In the genomic region with DNA sequence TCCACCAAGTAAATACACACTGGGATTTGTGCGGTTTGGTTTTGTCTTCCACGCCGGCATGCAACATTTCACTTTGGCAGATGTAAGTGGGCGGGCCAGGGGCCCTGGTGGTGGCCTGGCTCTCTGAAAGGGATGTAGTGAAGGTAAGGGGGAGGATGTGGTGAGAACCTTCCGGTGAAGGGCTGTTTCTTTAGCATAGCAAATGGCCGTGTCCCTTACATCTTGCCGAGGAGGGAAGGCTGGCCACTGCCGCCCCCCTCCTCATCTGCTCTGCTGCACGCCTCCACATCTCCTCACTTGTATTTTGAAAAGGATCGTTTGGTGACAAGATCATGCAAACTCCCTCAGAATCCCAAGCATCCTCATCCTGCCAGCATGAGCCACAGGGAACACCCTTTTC, we compare ENCODE assay signal across 13 mouse cellular contexts. TPM values are rescaled to one million over a fixed set of nuclear protein-coding genes. Genes with fewer than 3 reads are reported as not detected.
DNase-seq lines count a peak whose midpoint lies in the region; ATAC-seq and TF ChIP-seq lines count a peak whose summit lies in the region.
"Had no signal": no experiment of that assay in that cellular context is flagged by ENCODE, and none has a peak within 500 bp of the region (broad histone marks: within the 10 kb centered on the region; RNA-seq: fewer than 3 reads in every experiment).

No protein-coding gene starts in this region.

- no peaks in the 10 kb centered on the region; the same call in 1 of the 2 replicates for H3K27me3 ChIP-seq in liver, embryonic 11.5 days (replicated peaks; ENCODE audit: control insufficient read depth, insufficient read depth, low read length)
- H3K27me3 ChIP-seq: hindbrain, embryonic 15.5 days had no signal

- H3K36me3 ChIP-seq in liver, embryonic 11.5 days (ENCODE audit: control insufficient read depth, insufficient read depth, low read length): no peaks in the 10 kb centered on the region
- H3K36me3 ChIP-seq: heart, embryonic 12.5 days; limb, embryonic 13.5 days had no signal

- H3K4me3 ChIP-seq in left cerebral cortex, adult 2 months: no peak overlapping the region
- no peak overlapping the region for H3K4me3 ChIP-seq in liver, embryonic 11.5 days (ENCODE audit: low read depth, low read length)
- H3K4me3 ChIP-seq: gastrocnemius, adult 2 months; heart, embryonic 12.5 days; hindbrain, embryonic 15.5 days; limb, embryonic 13.5 days; myocyte had no signal

- no peak overlapping the region for H3K4me2 ChIP-seq in liver, embryonic 11.5 days
- H3K4me2 ChIP-seq: heart, embryonic 12.5 days; hindbrain, embryonic 15.5 days; limb, embryonic 13.5 days had no signal

- H3K9ac ChIP-seq in liver, embryonic 11.5 days (ENCODE audit: low read depth, low read length): no peak overlapping the region
- H3K9ac ChIP-seq: heart, embryonic 12.5 days; hindbrain, embryonic 15.5 days; limb, embryonic 13.5 days had no signal

- peak in 1 of 2 experiments; percentile 59 for DNase-seq in left cerebral cortex, adult 2 months (ENCODE audit: extremely low spot score in 1 of 2, low spot score in 2 of 2)
- no peak for DNase-seq in left cerebral cortex, postnatal 4 days
- peak; percentile 71 for DNase-seq in CD4-positive helper T cell, adult 2 months (ENCODE audit: low read depth, low spot score)
- DNase-seq in brain, adult 2 months (ENCODE audit: low read depth, low spot score): peak; percentile 72
- DNase-seq in liver, embryonic 11.5 days (ENCODE audit: low spot score): no peak
- no peak for DNase-seq in embryo, embryonic 10 days (ENCODE audit: low spot score)
- DNase-seq in heart, postnatal 10 days: no peak
- DNase-seq: gastrocnemius, adult 2 months had no signal

- TF ChIP-seq CTCF in left cerebral cortex, adult 2 months (IDR thresholded peaks at IDR 0.05): no peak; the same call in 1 of the 2 replicates

- H3K27ac ChIP-seq in left cerebral cortex, adult 2 months: peak overlapping the region; percentile 49; the same call in 1 of the 2 replicates
- no peak overlapping the region for H3K27ac ChIP-seq in liver, embryonic 11.5 days (ENCODE audit: low read depth, low read length)
- H3K27ac ChIP-seq: gastrocnemius, adult 2 months; hindbrain, embryonic 15.5 days; limb, embryonic 13.5 days had no signal

- 40% methylated on average over 10 of the region's 10 CpGs for WGBS in liver, embryonic 11.5 days

- H3K9me3 ChIP-seq in liver, embryonic 11.5 days (ENCODE audit: control insufficient read depth, low read length): no peaks in the 10 kb centered on the region
- H3K9me3 ChIP-seq: heart, embryonic 12.5 days; hindbrain, embryonic 15.5 days; limb, embryonic 13.5 days had no signal

- peaks cover 10% of the 10 kb centered on the region for H3K4me1 ChIP-seq in liver, embryonic 11.5 days (replicated peaks; ENCODE audit: control insufficient read depth, insufficient read depth, low read length)
- H3K4me1 ChIP-seq: heart, embryonic 12.5 days; hindbrain, embryonic 15.5 days; limb, embryonic 13.5 days had no signal

- intact Hi-C loops in left cerebral cortex, adult 2 months (cut with DNase I): loop anchor here (1.0 to 2.0 kb wide), 3 partner anchors 15 to 103 kb away; a partner anchor contains a TSS
- intact Hi-C loops in left cerebral cortex, postnatal 4 days (cut with DNase I): loop anchor here (2.0 kb wide), 1 partner anchor 49 kb away; no protein-coding TSS in a partner anchor
- intact Hi-C loops in heart, postnatal 10 days (cut with DNase I): loop anchor here (5.0 kb wide), 1 partner anchor 103 kb away; a partner anchor contains a TSS

- peak; percentile 42 for ATAC-seq in megakaryocyte progenitor cell, adult 5-6 weeks (replicated peaks; ENCODE audit: poor library complexity)
- no peak for ATAC-seq in liver, embryonic 11.5 days (replicated peaks; ENCODE audit: low FRiP score)

RNA-seq across cellular contexts. Expression of a gene that starts 14.3 kb away (rescaled TPM):
- total RNA-seq in left cerebral cortex, adult 2 months (2021): 100 to 1,000 TPM; 113 to 115 TPM
- total RNA-seq in left cerebral cortex, postnatal 4 days (2021): 10 to 100 TPM; 23.8 to 25.0 TPM
- 9.7 and 11.2 TPM in 2 replicates for total RNA-seq in megakaryocyte progenitor cell, adult 5-6 weeks (2015)
- total RNA-seq in megakaryocyte progenitor cell, adult 5-6 weeks (2017): 11.4 and 12.1 TPM in 2 replicates
- 43.1 and 43.4 TPM in 2 replicates for polyA plus RNA-seq in liver, embryonic 11.5 days (2014; fragmentation: Nextera tagmentation; extraction: Ambion mirVana)
- 10 to 100 TPM; 26.4 to 28.7 TPM for total RNA-seq in heart, postnatal 10 days (2021)

RNA-seq across cellular contexts. Expression of a gene that starts 30.2 kb away (rescaled TPM):
- total RNA-seq in left cerebral cortex, adult 2 months (2021): 100 to 1,000 TPM; 207 to 223 TPM
- total RNA-seq in left cerebral cortex, postnatal 4 days (2021): 100 to 1,000 TPM; 184 to 207 TPM
- total RNA-seq in megakaryocyte progenitor cell, adult 5-6 weeks (2015): 23.8 and 28.0 TPM in 2 replicates
- 18.0 and 19.3 TPM in 2 replicates for total RNA-seq in megakaryocyte progenitor cell, adult 5-6 weeks (2017)
- 64.0 and 70.8 TPM in 2 replicates for polyA plus RNA-seq in liver, embryonic 11.5 days (2014; fragmentation: Nextera tagmentation; extraction: Ambion mirVana)
- 10 to 100 TPM; 48.4 to 52.2 TPM for total RNA-seq in heart, postnatal 10 days (2021)

RNA-seq across cellular contexts. Expression of a gene that starts 35.8 kb away (rescaled TPM):
- total RNA-seq in left cerebral cortex, adult 2 months (2021): 100 to 1,000 TPM; 198 to 208 TPM
- total RNA-seq in left cerebral cortex, postnatal 4 days (2021): 10 to 100 TPM; 70.5 to 75.6 TPM
- 1.7 and 3.1 TPM in 2 replicates for total RNA-seq in megakaryocyte progenitor cell, adult 5-6 weeks (2015)
- total RNA-seq in megakaryocyte progenitor cell, adult 5-6 weeks (2017): 3.0 and 5.3 TPM in 2 replicates
- polyA plus RNA-seq in liver, embryonic 11.5 days (2014; fragmentation: Nextera tagmentation; extraction: Ambion mirVana): 28.3 and 30.2 TPM in 2 replicates
- total RNA-seq in heart, postnatal 10 days (2021): 10 to 100 TPM; 20.8 to 21.0 TPM

RNA-seq across cellular contexts. Expression of a gene that starts 37.4 kb away (rescaled TPM):
- 1,000 to 10,000 TPM; 1,016 to 1,023 TPM for total RNA-seq in left cerebral cortex, adult 2 months (2021)
- 100 to 1,000 TPM; 291 to 312 TPM for total RNA-seq in left cerebral cortex, postnatal 4 days (2021)
- 0.05 and 0.25 TPM in 2 replicates for total RNA-seq in megakaryocyte progenitor cell, adult 5-6 weeks (2015)
- total RNA-seq in megakaryocyte progenitor cell, adult 5-6 weeks (2017): 0.04 and 0.20 TPM in 2 replicates
- 1.3 and 1.4 TPM in 2 replicates for polyA plus RNA-seq in liver, embryonic 11.5 days (2014; fragmentation: Nextera tagmentation; extraction: Ambion mirVana)
- total RNA-seq in heart, postnatal 10 days (2021): under 1 TPM; 0.42 to 0.89 TPM

RNA-seq across cellular contexts. Expression of a gene that starts 40.4 kb away (rescaled TPM):
- total RNA-seq in left cerebral cortex, adult 2 months (2021): 100 to 1,000 TPM; 254 to 259 TPM
- total RNA-seq in left cerebral cortex, postnatal 4 days (2021): 100 to 1,000 TPM; 298 to 302 TPM
- total RNA-seq in megakaryocyte progenitor cell, adult 5-6 weeks (2015): 63.6 and 66.8 TPM in 2 replicates
- total RNA-seq in megakaryocyte progenitor cell, adult 5-6 weeks (2017): 87.4 and 101 TPM in 2 replicates
- polyA plus RNA-seq in liver, embryonic 11.5 days (2014; fragmentation: Nextera tagmentation; extraction: Ambion mirVana): 135 TPM in 2 replicates
- 100 to 1,000 TPM; 166 to 167 TPM for total RNA-seq in heart, postnatal 10 days (2021)

Comparison
In these comparisons a context has a peak if more than half of its experiments do, and no peak if none do; other contexts are left out.
1. DNase-seq: peak in CD4-positive helper T cell, adult 2 months (single experiment) and brain, adult 2 months (single experiment); none in left cerebral cortex, postnatal 4 days (single experiment), liver, embryonic 11.5 days (single experiment), embryo, embryonic 10 days (single experiment) and heart, postnatal 10 days (0 of 2).